Mouse (Mus musculus): ENCODE measurements around the gene Epn1. TPM values are rescaled to one million over a fixed set of nuclear protein-coding genes. Genes with fewer than 3 reads are reported as not detected.
"Not testable (repeated sequence)": the region's sequence is repeated elsewhere in the genome, so short reads cannot be mapped to it uniquely, and the experiment has no call there.

Epn1 gene
- total and polyA plus RNA-seq, 3 experiments, result 75.5 to 147 TPM; not detected in 1

DNA sequence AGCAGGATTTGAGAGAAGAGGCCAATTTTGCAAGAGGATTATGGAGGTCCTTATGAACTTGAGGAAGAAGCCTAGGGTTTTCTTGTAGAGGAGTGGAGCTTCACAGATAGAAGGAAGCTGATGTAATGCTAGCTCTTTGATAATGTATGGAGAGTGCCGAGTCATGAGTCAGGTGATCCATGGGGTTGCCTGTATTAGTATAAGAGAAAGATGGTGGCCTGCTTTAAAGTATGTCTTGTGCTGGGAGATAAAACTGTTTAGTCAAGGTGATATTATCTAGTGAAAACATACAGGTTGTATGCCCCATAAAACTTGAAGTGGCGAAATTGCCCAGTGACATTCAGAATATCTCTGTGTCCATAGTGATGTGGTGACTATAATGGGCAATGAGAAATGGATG lies 3.1 kb upstream of the Epn1 start (continued):
- TF ChIP-seq GATA1 (IDR thresholded peaks at IDR 0.05; ENCODE audit: low read depth, low read length), result peak; percentile 30; the same call in 1 of the 2 replicates
- TF ChIP-seq ZC3H11A (IDR thresholded peaks at IDR 0.05; ENCODE audit: low read depth, low read length), result no peak
- peak; percentile 84; the same call in 1 of the 2 replicates for TF ChIP-seq USF1 (IDR thresholded peaks at IDR 0.05; ENCODE audit: low read depth, low read length)
- no peak for TF ChIP-seq E2F4 (IDR thresholded peaks at IDR 0.05; ENCODE audit: borderline replicate concordance, low read depth, low read length)
- TF ChIP-seq CHD1 (IDR thresholded peaks at IDR 0.05; ENCODE audit: low read depth, low read length), result no peak
- TF ChIP-seq TBP (IDR thresholded peaks at IDR 0.05; ENCODE audit: low read depth, low read length), result no peak
- TF ChIP-seq POLR2AphosphoS2 (IDR thresholded peaks at IDR 0.05; ENCODE audit: low read length), result no peak
- TF ChIP-seq MAX (IDR thresholded peaks at IDR 0.05; ENCODE audit: low read length), result no peak
- no peak for TF ChIP-seq RCOR1 (IDR thresholded peaks at IDR 0.05; ENCODE audit: low read depth, low read length)
- TF ChIP-seq SIN3A (IDR thresholded peaks at IDR 0.05; ENCODE audit: low read length), result no peak
- no peak; the same call in 1 of the 2 replicates for TF ChIP-seq POLR2AphosphoS5 (IDR thresholded peaks at IDR 0.05; ENCODE audit: borderline replicate concordance, low read depth, low read length)
- peak in 1 of 2 experiments; percentile 63; a peak in 2 of 4 replicates for TF ChIP-seq EP300 (IDR thresholded peaks at IDR 0.05; ENCODE audit: low read depth in 1 of 2, low read length in 2 of 2)
- no peak for TF ChIP-seq POLR2A (IDR thresholded peaks at IDR 0.05; ENCODE audit: control insufficient read depth in 1 of 2, insufficient read depth in 1 of 2, low read depth in 1 of 2, low read length in 2 of 2, poor library complexity in 1 of 2)

DNA sequence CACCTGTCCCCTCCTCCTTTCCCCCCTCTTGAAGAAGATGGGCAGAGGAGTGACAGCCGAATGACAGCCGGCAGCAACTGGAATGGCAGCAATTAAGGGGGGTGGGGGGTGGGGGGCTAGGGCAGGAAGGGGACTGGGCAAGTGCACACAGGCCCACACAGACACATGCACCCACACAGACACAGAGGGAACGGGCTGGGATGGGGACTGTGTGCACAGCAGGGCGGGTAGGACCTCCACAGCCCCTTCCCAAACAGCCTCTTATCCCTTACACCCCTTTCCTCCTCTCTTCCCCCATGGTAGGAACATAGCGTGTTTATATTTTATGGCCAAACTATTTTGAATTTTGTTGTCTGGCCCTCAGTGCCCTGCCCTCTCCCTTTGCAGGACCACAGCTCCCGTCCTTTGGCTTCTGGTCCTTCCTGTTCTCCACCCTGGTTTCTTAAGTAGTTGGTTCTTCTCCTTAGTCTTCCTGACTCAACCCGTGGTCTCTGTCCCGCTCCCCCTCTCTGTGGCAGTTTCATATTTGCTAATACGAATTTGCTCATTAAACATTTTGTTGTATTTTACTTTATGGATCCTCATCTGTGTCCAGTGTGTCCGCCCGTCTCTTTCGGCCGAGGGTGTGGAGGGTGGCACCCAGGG lies 548 bp upstream of the Epn1 start:
- peaks cover 12 to 34% of the 10 kb centered on the region in 2 experiments for H3K4me1 ChIP-seq (ENCODE audit: control insufficient read depth in 1 of 2, insufficient read depth in 2 of 2, low read length in 2 of 2)
- H3K27me3 ChIP-seq (ENCODE audit: control insufficient read depth in 1 of 2, insufficient read depth in 2 of 2, low read length in 2 of 2); DNase-seq (ENCODE audit: low read depth, low spot score); H3K9me3 ChIP-seq (replicated peaks; ENCODE audit: insufficient read depth, low read length): not testable (repeated sequence)
- peak overlapping the region; percentile 17 to 30; a peak in 2 of 4 replicates for H3K4me3 ChIP-seq (ENCODE audit: control insufficient read depth in 1 of 2, insufficient read depth in 1 of 2, low read depth in 2 of 2, low read length in 2 of 2)
- H3K27ac ChIP-seq (ENCODE audit: control insufficient read depth, low read depth, low read length), result peak overlapping the region; percentile 78
- peaks cover 34% of the 10 kb centered on the region for H3K79me2 ChIP-seq (ENCODE audit: control insufficient read depth, insufficient read depth, low read length, poor library complexity)
- peaks cover 24 to 43% of the 10 kb centered on the region in 2 experiments for H3K36me3 ChIP-seq (ENCODE audit: control insufficient read depth in 1 of 2, insufficient read depth in 2 of 2, low read length in 2 of 2)
- peak overlapping the region; percentile 59 for H3K9ac ChIP-seq (ENCODE audit: control insufficient read depth, low read depth, low read length, poor library complexity, severe bottlenecking)

DNA sequence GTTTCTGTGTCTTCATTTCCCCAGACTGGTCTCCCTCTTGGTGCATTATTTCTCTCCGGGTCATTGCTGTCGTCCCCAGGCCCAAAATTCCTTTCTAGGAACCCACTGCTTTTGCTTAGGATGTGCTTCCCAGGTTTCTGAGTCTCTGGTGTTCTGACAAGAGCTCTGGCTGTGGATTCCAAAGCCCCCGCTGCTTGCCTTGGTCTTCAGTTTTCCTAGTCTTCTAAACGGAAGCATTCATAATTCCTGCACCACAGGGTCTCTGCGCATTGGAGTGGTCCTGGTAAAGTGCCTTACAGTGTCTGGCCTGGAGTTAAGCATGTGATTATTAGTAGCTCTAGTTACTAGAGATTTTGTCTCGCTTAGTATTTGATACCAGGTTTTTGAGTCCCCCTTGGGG lies 780 bp downstream of the Epn1 start:
- Histone ChIP-seq H3K27me3 (ENCODE audit: control insufficient read depth in 1 of 2, insufficient read depth in 2 of 2, low read length in 2 of 2) (no peaks in the 10 kb centered on the region), H3K4me1 (ENCODE audit: control insufficient read depth in 1 of 2, insufficient read depth in 2 of 2, low read length in 2 of 2) (peaks cover 15 to 43% of the 10 kb centered on the region in 2 experiments), H3K4me3 (ENCODE audit: control insufficient read depth in 1 of 2, insufficient read depth in 1 of 2, low read depth in 2 of 2, low read length in 2 of 2) (peak overlapping the region; percentile 69 to 95), H3K9me3 (replicated peaks; ENCODE audit: insufficient read depth, low read length) (no peaks in the 10 kb centered on the region), H3K9ac (ENCODE audit: control insufficient read depth, low read depth, low read length, poor library complexity, severe bottlenecking) (peak overlapping the region; percentile 91), H3K27ac (ENCODE audit: control insufficient read depth, low read depth, low read length) (peak overlapping the region; percentile 82), H3K79me2 (ENCODE audit: control insufficient read depth, insufficient read depth, low read length, poor library complexity) (peaks cover 39% of the 10 kb centered on the region), H3K36me3 (ENCODE audit: control insufficient read depth in 1 of 2, insufficient read depth in 2 of 2, low read length in 2 of 2) (peaks cover 25 to 54% of the 10 kb centered on the region in 2 experiments)
- TF ChIP-seq ZC3H11A (IDR thresholded peaks at IDR 0.05; ENCODE audit: low read depth, low read length), result no peak
- TF ChIP-seq MEF2A (IDR thresholded peaks at IDR 0.05; ENCODE audit: extremely low read depth, insufficient replicate concordance, low read depth, low read length, poor library complexity, severe bottlenecking), result no peak
- no peak for TF ChIP-seq CTCF (IDR thresholded peaks at IDR 0.05 in 2 of 3, conservative IDR thresholded peaks at IDR 0.05 in 1 of 3; ENCODE audit: control insufficient read depth in 1 of 3, insufficient read depth in 1 of 3, low read depth in 2 of 3, low read length in 3 of 3, poor library complexity in 1 of 3, severe bottlenecking in 1 of 3)
- TF ChIP-seq USF2 (IDR thresholded peaks at IDR 0.05; ENCODE audit: borderline replicate concordance in 1 of 2, insufficient read depth in 1 of 2, low read depth in 1 of 2, low read length in 2 of 2), result no peak
- no peak for TF ChIP-seq ETS1 (IDR thresholded peaks at IDR 0.05; ENCODE audit: low read depth, low read length)
- TF ChIP-seq GABPA (IDR thresholded peaks at IDR 0.05; ENCODE audit: low read depth, low read length), result no peak
- no peak for TF ChIP-seq ZMIZ1 (IDR thresholded peaks at IDR 0.05; ENCODE audit: low read depth, low read length)
- TF ChIP-seq POLR2AphosphoS5 (IDR thresholded peaks at IDR 0.05; ENCODE audit: borderline replicate concordance, low read depth, low read length), result no peak
- TF ChIP-seq SIN3A (IDR thresholded peaks at IDR 0.05; ENCODE audit: low read length), result no peak
- no peak for TF ChIP-seq MAX (IDR thresholded peaks at IDR 0.05; ENCODE audit: low read length)
- TF ChIP-seq TAL1 (IDR thresholded peaks at IDR 0.05; ENCODE audit: low read length), result no peak
- no peak for TF ChIP-seq E2F4 (IDR thresholded peaks at IDR 0.05; ENCODE audit: borderline replicate concordance, low read depth, low read length)
- DNase-seq (ENCODE audit: low read depth, low spot score), result peak; percentile 50

All from MEL (cell line).